Mouse (Mus musculus) stomach, embryonic 16.5 days (tissue): ENCODE results near the gene Cdh16. TPM values are rescaled to one million over a fixed set of nuclear protein-coding genes. Genes with fewer than 3 reads are reported as not detected.
"Not testable (repeated sequence)": the region's sequence is repeated elsewhere in the genome, so short reads cannot be mapped to it uniquely, and the experiment has no call there.

Experiments used
- ATAC-seq: fragments of 200-750 bp; cut with Nextera tagmentation; 2 replicates; pipeline ENCODE4 v1.8.0; 2017; ENCODE audit warnings: moderate number of reproducible peaks, moderate TSS enrichment; ENCODE audit not compliant: insufficient read depth, low FRiP score
- H3K27ac ChIP-seq: fragments of 300-500 bp; sonication (generic); 2 replicates; pipeline ENCODE4 v1.5.1; 2014; ENCODE audit warnings: low read length
- H3K27me3 ChIP-seq: fragments of 300-500 bp; sonication (generic); 2 replicates; pipeline ENCODE4 v1.6.1; 2014; ENCODE audit warnings: low read length, control low read depth, mixed read lengths; ENCODE audit not compliant: control insufficient read depth, insufficient read depth
- H3K36me3 ChIP-seq: fragments of 300-500 bp; sonication (generic); 2 replicates; pipeline ENCODE4 v1.6.1; 2014; ENCODE audit warnings: low read length; ENCODE audit not compliant: control insufficient read depth, insufficient read depth
- H3K4me1 ChIP-seq: fragments of 300-500 bp; sonication (generic); 2 replicates; pipeline ENCODE4 v1.6.1; 2014; ENCODE audit warnings: low read length, control low read depth, mixed read lengths; ENCODE audit not compliant: control insufficient read depth, insufficient read depth
- H3K4me2 ChIP-seq: fragments of 300-500 bp; sonication (generic); 2 replicates; pipeline ENCODE4 v1.6.1; 2014; ENCODE audit warnings: low read depth, low read length, mixed read lengths
- H3K4me3 ChIP-seq: fragments of 300-500 bp; sonication (generic); replicated peaks from 2 replicates; pipeline ENCODE4 v1.5.1; 2014; ENCODE audit warnings: mild to moderate bottlenecking, low read length
- H3K9ac ChIP-seq: fragments of 300-500 bp; sonication (generic); 2 replicates; pipeline ENCODE4 v1.6.1; 2014; ENCODE audit warnings: low read length
- H3K9me3 ChIP-seq: fragments of 300-500 bp; sonication (generic); replicated peaks from 2 replicates; pipeline ENCODE4 v1.6.1; 2016; ENCODE audit warnings: low read length, control low read depth; ENCODE audit not compliant: control insufficient read depth
- WGBS: fragments of 180-500 bp; shearing (Covaris S2); extraction: QIAGEN DNeasy Blood & Tissue Kit; methylation state at CpG from one replicate; pipeline ENCODE4 v1.1.7; 2014; 5-methylcytosine and 5-hydroxymethylcytosine counted together
- polyA plus RNA-seq: library from polyadenylated mRNA; unstranded; fragments of >200 nt; fragmentation: Nextera tagmentation; extraction: Ambion mirVana; gene quantifications from 2 replicates; pipeline ENCODE4 v1.2.1, GENCODE M21; 2015

Gene Cdh16
- polyA plus RNA-seq, result 1.6 and 2.0 TPM in 2 replicates

- H3K27ac ChIP-seq, result no peak within 1 kb of the TSS
- no peak within 1 kb of the TSS for H3K4me2 ChIP-seq
- no peaks in the 10 kb centered on the region for H3K4me1 ChIP-seq
- H3K4me3 ChIP-seq, result no peak within 1 kb of the TSS
- no peaks in the 10 kb centered on the region for H3K27me3 ChIP-seq
- 54% methylated on average over 6 of the region's 6 CpGs for WGBS
- no peak for ATAC-seq
- H3K9ac ChIP-seq, result no peak within 1 kb of the TSS
- no peaks in the 10 kb centered on the region for H3K36me3 ChIP-seq
- no peaks in the 10 kb centered on the region for H3K9me3 ChIP-seq
Observed at GRCm38 (mm10) chr8:104624161-104624560, at the start of gene Cdh16. Gene Cdh16, minus strand, starts transcription at chr8:104624396.

GRCm38 (mm10) chr8:104655614-104656013 is 31.4 kb upstream of the Cdh16 start:
- ATAC-seq, result no peak

GRCm38 (mm10) chr8:104654984-104655383 is 30.8 kb upstream of the Cdh16 start:
- no peaks in the 10 kb centered on the region for H3K9me3 ChIP-seq
- H3K4me2 ChIP-seq, result no peak overlapping the region
- 3% methylated on average over 3 of the region's 3 CpGs for WGBS

More at GRCm38 (mm10) chr8:104655614-104656013, 31.4 kb upstream of the Cdh16 start:
- Histone ChIP-seq H3K9ac (no peak overlapping the region), H3K36me3 (no peaks in the 10 kb centered on the region), H3K27ac (no peak overlapping the region), H3K9me3 (no peaks in the 10 kb centered on the region), H3K4me2 (no peak overlapping the region), H3K27me3 (no peaks in the 10 kb centered on the region), H3K4me3 (no peak overlapping the region), H3K4me1 (no peaks in the 10 kb centered on the region)
- 79% methylated on average over 4 of the region's 4 CpGs for whole genome bisulfite sequencing

GRCm38 (mm10) chr8:104644187-104644586 is 20.0 kb upstream of the Cdh16 start:
- not testable (repeated sequence) for H3K4me2 ChIP-seq, H3K27me3 ChIP-seq, ATAC-seq, H3K9ac ChIP-seq, H3K9me3 ChIP-seq, H3K36me3 ChIP-seq, H3K27ac ChIP-seq, H3K4me3 ChIP-seq
- WGBS, result 68% methylated on average over 3 of the region's 3 CpGs
- H3K4me1 ChIP-seq, result peaks cover 18% of the 10 kb centered on the region

More at GRCm38 (mm10) chr8:104654984-104655383, 30.8 kb upstream of the Cdh16 start:
- no peak overlapping the region for H3K4me3 ChIP-seq
- peak; percentile 69; the same call in 1 of the 2 replicates for ATAC-seq
- H3K9ac ChIP-seq, result no peak overlapping the region
- H3K4me1 ChIP-seq, result no peaks in the 10 kb centered on the region
- no peaks in the 10 kb centered on the region for H3K27me3 ChIP-seq
- H3K27ac ChIP-seq, result no peak overlapping the region
- no peaks in the 10 kb centered on the region for H3K36me3 ChIP-seq

- Histone ChIP-seq H3K4me3 (peak overlapping the region; percentile 95), H3K9ac (peak overlapping the region; percentile 87), H3K27me3 (no peaks in the 10 kb centered on the region), H3K4me1 (peaks cover 18% of the 10 kb centered on the region), H3K9me3 (no peaks in the 10 kb centered on the region), H3K27ac (0 out of 2 replicates have a peak overlapping the region, but pooled peaks have one; percentile 73), H3K36me3 (peaks cover 5% of the 10 kb centered on the region; the same call in 1 of the 2 replicates), H3K4me2 (peak overlapping the region; percentile 92)
- no peak for ATAC-seq
- 71% methylated on average over 6 of the region's 6 CpGs for WGBS
Observed at GRCm38 (mm10) chr8:104642324-104642654, 18.1 kb upstream of the Cdh16 start.

GRCm38 (mm10) chr8:104641426-104642323 is 17.5 kb upstream of the Cdh16 start, which contains the start of gene Ciao2b:
Gene Ciao2b, minus strand, starts transcription at chr8:104641965.
- Histone ChIP-seq H3K9me3 (no peaks in the 10 kb centered on the region), H3K27ac (peak within 1 kb of the TSS; percentile 73), H3K4me1 (peaks cover 18% of the 10 kb centered on the region), H3K9ac (peak within 1 kb of the TSS; percentile 87), H3K27me3 (no peaks in the 10 kb centered on the region), H3K36me3 (peaks cover 5% of the 10 kb centered on the region; the same call in 1 of the 2 replicates), H3K4me3 (peak within 1 kb of the TSS; percentile 95), H3K4me2 (peak within 1 kb of the TSS; percentile 92)
- ATAC-seq, result peak; percentile 94
- under 1% methylated on average over 66 of the region's 66 CpGs for WGBS

GRCm38 (mm10) chr8:104640831-104641370 is 16.7 kb upstream of the Cdh16 start:
- WGBS, result 3% methylated on average over 25 of the region's 25 CpGs
- Histone ChIP-seq H3K9ac (peak overlapping the region; percentile 87), H3K27ac (0 out of 2 replicates have a peak overlapping the region, but pooled peaks have one; percentile 73), H3K36me3 (peaks cover 5% of the 10 kb centered on the region; the same call in 1 of the 2 replicates), H3K4me2 (peak overlapping the region; percentile 92), H3K4me3 (peak overlapping the region; percentile 95), H3K4me1 (peaks cover 18% of the 10 kb centered on the region), H3K27me3 (no peaks in the 10 kb centered on the region), H3K9me3 (no peaks in the 10 kb centered on the region)
- no peak for ATAC-seq

GRCm38 (mm10) chr8:104640241-104640640 is 16.0 kb upstream of the Cdh16 start:
- peaks cover 18% of the 10 kb centered on the region for H3K4me1 ChIP-seq
- H3K4me3 ChIP-seq, result peak overlapping the region; percentile 95
- peaks cover 9% of the 10 kb centered on the region; the same call in 1 of the 2 replicates for H3K36me3 ChIP-seq
- H3K27me3 ChIP-seq, result no peaks in the 10 kb centered on the region
- no peak overlapping the region for H3K27ac ChIP-seq
- 74% methylated on average over 7 of the region's 7 CpGs for WGBS
- peak overlapping the region; percentile 87 for H3K9ac ChIP-seq
- H3K4me2 ChIP-seq, result peak overlapping the region; percentile 92
- H3K9me3 ChIP-seq, result no peaks in the 10 kb centered on the region
- no peak for ATAC-seq

- no peaks in the 10 kb centered on the region for H3K9me3 ChIP-seq
- 81% methylated on average over 6 of the region's 6 CpGs for WGBS
- H3K4me1 ChIP-seq, result peaks cover 21% of the 10 kb centered on the region
- H3K27me3 ChIP-seq, result no peaks in the 10 kb centered on the region
- H3K36me3 ChIP-seq, result peaks cover 9% of the 10 kb centered on the region; the same call in 1 of the 2 replicates
- no peak for ATAC-seq
- no peak overlapping the region for H3K4me2 ChIP-seq
- no peak overlapping the region for H3K9ac ChIP-seq
- no peak overlapping the region for H3K27ac ChIP-seq
- no peak overlapping the region for H3K4me3 ChIP-seq
Observed at GRCm38 (mm10) chr8:104638010-104638409, 13.8 kb upstream of the Cdh16 start.
